Mouse (Mus musculus): ENCODE results near the gene Mrpl36. TPM values are rescaled to one million over a fixed set of nuclear protein-coding genes. Genes with fewer than 3 reads are reported as not detected.

Gene Mrpl36
- 10 to 100 TPM; 49.1 to 50.2 TPM for total RNA-seq (2021)
- long read RNA-seq, experiment 1, transcript Mrpl36-201 (2 exons, 923 nt): major isoform, 63 of 69 reads
- long read RNA-seq, experiment 1, partial matches to known transcripts: 0 of 69 reads
- long read RNA-seq, experiment 1, other reads (novel, unspliced or antisense): 6 of 69 reads
- long read RNA-seq, experiment 2, transcript Mrpl36-201 (2 exons, 923 nt): major isoform, 46 of 56 reads
- long read RNA-seq, experiment 2, partial matches to known transcripts: 0 of 56 reads
- long read RNA-seq, experiment 2, other reads (novel, unspliced or antisense): 7 of 56 reads

- peak; percentile 80 to 82 for DNase-seq (ENCODE audit: low spot score in 2 of 2)
Measured at GRCm38 (mm10) chr13:73327827-73328698, at the start of gene Mrpl36, which contains the start of gene Ndufs6. TSS of gene Mrpl36 (plus strand) at chr13:73328513. TSS of gene Ndufs6 (minus strand) at chr13:73328542.

- no peak for DNase-seq (ENCODE audit: low spot score in 2 of 2)
Measured at GRCm38 (mm10) chr13:73279196-73279595, 49.1 kb upstream of the Mrpl36 start.

GRCm38 (mm10) chr13:73282407-73282806 is 45.9 kb upstream of the Mrpl36 start:
- no peak for DNase-seq (ENCODE audit: low spot score in 2 of 2)

- no peak for DNase-seq (ENCODE audit: low spot score in 2 of 2)
Measured at GRCm38 (mm10) chr13:73283534-73283933, 44.8 kb upstream of the Mrpl36 start.

GRCm38 (mm10) chr13:73290206-73290605 is 38.1 kb upstream of the Mrpl36 start:
- DNase-seq (ENCODE audit: low spot score in 2 of 2): no peak

GRCm38 (mm10) chr13:73291102-73291501 is 37.2 kb upstream of the Mrpl36 start:
- DNase-seq (ENCODE audit: low spot score in 2 of 2): no peak

- DNase-seq (ENCODE audit: low spot score in 2 of 2): no peak
Measured at GRCm38 (mm10) chr13:73298717-73299116, 29.6 kb upstream of the Mrpl36 start.

- no peak for DNase-seq (ENCODE audit: low spot score in 2 of 2)
Measured at GRCm38 (mm10) chr13:73299322-73299721, 29.0 kb upstream of the Mrpl36 start.

GRCm38 (mm10) chr13:73304729-73305128 is 23.6 kb upstream of the Mrpl36 start:
- no peak for DNase-seq (ENCODE audit: low spot score in 2 of 2)

GRCm38 (mm10) chr13:73305398-73306084 is 22.8 kb upstream of the Mrpl36 start:
- DNase-seq (ENCODE audit: low spot score in 2 of 2): no peak

GRCm38 (mm10) chr13:73306085-73306410 is 22.3 kb upstream of the Mrpl36 start:
- no peak for DNase-seq (ENCODE audit: low spot score in 2 of 2)

- DNase-seq (ENCODE audit: low spot score in 2 of 2): no peak
Measured at GRCm38 (mm10) chr13:73306430-73306829, 21.9 kb upstream of the Mrpl36 start.

GRCm38 (mm10) chr13:73310183-73310929 is 18.0 kb upstream of the Mrpl36 start:
- no peak for DNase-seq (ENCODE audit: low spot score in 2 of 2)

- no peak for DNase-seq (ENCODE audit: low spot score in 2 of 2)
Measured at GRCm38 (mm10) chr13:73320048-73320447, 8.3 kb upstream of the Mrpl36 start.

- no peak for DNase-seq (ENCODE audit: low spot score in 2 of 2)
Measured at GRCm38 (mm10) chr13:73322626-73323025, 5.7 kb upstream of the Mrpl36 start.

GRCm38 (mm10) chr13:73323406-73323805 is 4.9 kb upstream of the Mrpl36 start:
- no peak for DNase-seq (ENCODE audit: low spot score in 2 of 2)

GRCm38 (mm10) chr13:73330844-73331501 is 2.7 kb downstream of the Mrpl36 start:
- peak; percentile 66 to 75 for DNase-seq (ENCODE audit: low spot score in 2 of 2)

GRCm38 (mm10) chr13:73331736-73332135 is 3.4 kb downstream of the Mrpl36 start:
- DNase-seq (ENCODE audit: low spot score in 2 of 2): no peak

GRCm38 (mm10) chr13:73336753-73337152 is 8.4 kb downstream of the Mrpl36 start:
- DNase-seq (ENCODE audit: low spot score in 2 of 2): no peak

- no peak for DNase-seq (ENCODE audit: low spot score in 2 of 2)
Measured at GRCm38 (mm10) chr13:73345102-73345890, 17.0 kb downstream of the Mrpl36 start.
